Mouse (Mus musculus) embryonic facial prominence, embryonic 13.5 days (tissue): ENCODE measurements around the gene Tcap. TPM values are rescaled to one million over a fixed set of nuclear protein-coding genes. Genes with fewer than 3 reads are reported as not detected.
A peak's percentile ranks its signal among the peaks of the same experiment; 100 is the strongest.

Experiments used
- ATAC-seq: fragments of 200-750 bp; cut with Nextera tagmentation; 2 replicates; pipeline ENCODE4 v1.8.0; 2017; ENCODE audit warnings: low read depth; ENCODE audit not compliant: insufficient number of reproducible peaks, insufficient read depth, low FRiP score, low TSS enrichment
- H3K27ac ChIP-seq: fragments of 300-500 bp; sonication (generic); 2 replicates; pipeline ENCODE4 v1.5.1; 2015; ENCODE audit warnings: moderate library complexity, mild to moderate bottlenecking, inconsistent platforms
- H3K27me3 ChIP-seq: fragments of 300-500 bp; sonication (generic); 2 replicates; pipeline ENCODE4 v1.6.1; 2015; ENCODE audit warnings: mild to moderate bottlenecking, inconsistent platforms
- H3K36me3 ChIP-seq: fragments of 300-500 bp; sonication (generic); 2 replicates; pipeline ENCODE4 v1.6.1; 2015; ENCODE audit warnings: mild to moderate bottlenecking, inconsistent platforms
- H3K4me1 ChIP-seq: fragments of 300-500 bp; sonication (generic); 2 replicates; pipeline ENCODE4 v1.6.1; 2015; ENCODE audit warnings: inconsistent platforms
- H3K4me2 ChIP-seq: fragments of 300-500 bp; sonication (generic); 2 replicates; pipeline ENCODE4 v1.6.1; 2015; ENCODE audit warnings: moderate library complexity, mild to moderate bottlenecking, inconsistent platforms
- H3K4me3 ChIP-seq: fragments of 300-500 bp; sonication (generic); 2 replicates; pipeline ENCODE4 v1.5.1; 2015; ENCODE audit warnings: mild to moderate bottlenecking, inconsistent platforms
- H3K9ac ChIP-seq: fragments of 300-500 bp; sonication (generic); 2 replicates; pipeline ENCODE4 v1.6.1; 2015; ENCODE audit warnings: mild to moderate bottlenecking, inconsistent platforms
- H3K9me3 ChIP-seq: fragments of 300-500 bp; sonication (generic); 2 replicates; pipeline ENCODE4 v1.6.1; 2016; ENCODE audit warnings: inconsistent platforms
- WGBS: fragments of 180-500 bp; shearing (Covaris S2); methylation state at CpG from one replicate; pipeline ENCODE4 v1.1.7; 2015; ENCODE audit warnings: mixed read lengths; 5-methylcytosine and 5-hydroxymethylcytosine counted together
- polyA plus RNA-seq: library from polyadenylated mRNA; unstranded; fragments of >200 nt; fragmentation: Nextera tagmentation; extraction: Ambion mirVana; gene quantifications from 2 replicates; pipeline ENCODE4 v1.2.1, GENCODE M21; 2015

The Tcap gene
- polyA plus RNA-seq, 1 experiment from 2014 or later = 0.89 TPM

DNA sequence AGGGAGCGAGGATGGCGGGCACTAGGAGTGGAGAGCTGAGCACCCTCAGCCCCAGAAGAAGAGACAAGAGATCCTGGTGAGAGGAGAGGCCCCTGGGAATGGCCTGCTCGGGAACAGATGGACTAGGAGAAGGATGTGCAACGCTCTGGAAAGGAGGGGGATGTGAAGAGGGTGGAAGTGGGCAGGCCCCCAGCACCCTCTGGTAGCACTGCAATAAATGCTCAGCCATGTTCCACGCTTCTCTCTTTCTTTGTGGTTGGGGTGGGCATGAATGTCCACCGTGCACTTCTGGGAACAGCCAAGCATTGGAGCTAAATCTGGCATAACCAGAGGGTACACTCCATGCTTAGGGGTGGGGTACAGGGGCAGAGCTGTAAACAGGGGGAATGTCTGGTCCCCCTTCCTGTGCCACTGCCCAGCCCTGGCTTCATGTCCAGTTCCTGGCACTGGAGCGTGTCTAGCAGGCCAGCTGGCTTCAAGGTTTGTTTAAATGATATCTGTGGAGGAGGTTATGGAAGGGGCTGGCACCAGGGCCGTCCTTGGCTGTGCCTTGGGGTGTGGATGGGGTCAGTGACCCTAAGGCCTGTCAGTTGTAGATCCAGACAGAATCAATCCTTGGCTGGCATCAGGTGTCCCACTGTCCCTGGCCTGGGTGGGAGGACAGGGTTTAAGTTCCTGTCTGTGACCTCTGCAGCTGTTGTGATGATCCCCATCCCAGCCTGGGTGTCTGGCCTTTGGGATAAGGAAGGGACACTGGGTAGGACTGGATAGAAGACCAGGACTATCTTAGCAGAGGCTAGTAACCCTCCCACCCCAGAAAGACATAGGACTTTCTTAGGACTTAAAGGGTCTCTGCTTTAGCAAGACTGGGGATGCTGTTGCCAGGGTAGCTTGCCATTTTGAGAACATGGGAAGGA, 1.4 kb downstream of the Tcap start:
- Histone ChIP-seq H3K27ac (no peak overlapping the region), H3K4me2 (no peak overlapping the region), H3K36me3 (peaks cover 13% of the 10 kb centered on the region), H3K4me1 (peaks cover 9% of the 10 kb centered on the region), H3K9me3 (no peaks in the 10 kb centered on the region), H3K4me3 (no peak overlapping the region), H3K27me3 (peaks cover 64% of the 10 kb centered on the region), H3K9ac (no peak overlapping the region)
- 58% methylated on average over 8 of the region's 8 CpGs for WGBS
- ATAC-seq = no peak

DNA sequence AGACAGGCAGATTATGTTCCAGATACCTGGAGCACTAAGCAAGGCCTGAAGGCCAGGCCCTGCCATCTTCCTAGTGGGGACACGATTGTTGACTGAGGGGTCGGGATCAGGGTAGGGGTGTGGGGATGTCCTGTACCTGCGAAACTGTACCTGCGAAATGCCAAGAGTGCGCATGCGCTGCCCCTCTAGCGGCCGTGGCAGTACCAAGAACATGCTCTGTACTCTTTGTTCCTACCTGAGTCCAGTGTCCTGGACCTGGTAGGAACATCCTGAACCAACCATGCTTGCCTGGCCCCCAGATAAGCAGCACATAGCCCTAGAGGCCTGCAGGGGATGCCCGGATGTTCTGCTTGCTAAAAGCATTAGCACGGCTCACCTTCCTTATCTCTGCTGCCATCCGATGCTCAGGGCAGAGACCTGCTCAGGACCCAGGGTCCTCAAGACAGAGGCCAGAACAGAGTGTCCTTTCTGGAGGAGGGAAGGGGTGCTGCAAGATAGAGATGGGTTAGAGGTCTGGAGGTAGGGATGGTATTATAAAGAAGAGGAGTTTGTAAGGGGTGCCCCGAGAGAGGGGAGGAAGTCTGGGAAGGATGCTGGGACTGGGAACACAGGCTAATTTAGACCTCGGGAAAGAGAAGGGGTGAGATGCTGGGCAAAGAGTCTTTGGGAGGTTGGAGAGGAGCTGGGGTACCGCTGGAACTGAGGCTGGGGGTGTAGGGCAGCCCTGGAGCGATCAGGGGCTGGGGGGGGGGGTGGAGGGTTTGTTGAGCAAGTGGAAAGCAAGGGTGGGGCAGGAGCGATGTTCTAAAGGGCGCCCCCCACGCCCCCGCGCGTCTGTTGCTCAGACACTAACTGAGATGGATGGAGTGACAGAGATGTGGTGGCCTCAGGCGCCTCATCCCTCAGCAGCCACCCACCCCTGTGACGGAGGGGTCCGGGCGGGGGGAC, 2.3 kb downstream of the Tcap start, which contains the start of gene Pnmt:
Gene Pnmt, plus strand, starts transcription at position 813 of the 948 bp plus-strand sequence.
- no peak within 1 kb of the TSS for H3K27ac ChIP-seq
- H3K4me1 ChIP-seq = peaks cover 9% of the 10 kb centered on the region
- WGBS = 53% methylated on average over 25 of the region's 25 CpGs
- H3K36me3 ChIP-seq = peaks cover 4% of the 10 kb centered on the region; the same call in 1 of the 2 replicates
- peak within 1 kb of the TSS; percentile 21 for H3K4me3 ChIP-seq
- H3K9ac ChIP-seq = peak within 1 kb of the TSS; percentile 59; the same call in 1 of the 2 replicates
- peaks cover 73% of the 10 kb centered on the region for H3K27me3 ChIP-seq
- peak within 1 kb of the TSS; percentile 36 for H3K4me2 ChIP-seq
- no peaks in the 10 kb centered on the region for H3K9me3 ChIP-seq
- ATAC-seq = no peak

DNA sequence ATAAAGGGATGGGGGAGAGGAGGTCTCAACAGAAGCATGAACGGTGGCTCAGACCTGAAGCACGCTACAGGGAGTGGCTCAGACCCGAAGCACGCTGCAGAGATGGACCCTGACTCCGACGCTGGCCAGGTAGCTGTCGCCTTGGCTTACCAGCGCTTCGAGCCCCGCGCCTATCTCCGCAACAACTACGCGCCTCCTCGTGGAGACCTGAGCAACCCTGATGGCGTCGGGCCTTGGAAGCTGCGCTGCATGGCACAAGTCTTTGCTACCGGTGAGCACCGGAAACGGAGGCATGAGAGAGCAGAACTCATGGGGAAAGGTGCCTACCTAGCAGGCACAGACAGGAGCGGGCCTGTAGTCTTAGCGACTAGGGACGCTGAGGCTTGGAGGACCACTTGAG, 3.0 kb downstream of the Tcap start:
- peaks cover 79% of the 10 kb centered on the region for H3K27me3 ChIP-seq
- no peak overlapping the region for H3K27ac ChIP-seq
- no peak for ATAC-seq
- H3K4me3 ChIP-seq = peak overlapping the region; percentile 21
- H3K4me1 ChIP-seq = peaks cover 9% of the 10 kb centered on the region
- H3K4me2 ChIP-seq = peak overlapping the region; percentile 36
- WGBS = 20% methylated on average over 24 of the region's 24 CpGs
- peak overlapping the region; percentile 59; the same call in 1 of the 2 replicates for H3K9ac ChIP-seq
- 0 out of 2 replicates have a peak, but pooled peaks cover 2% of the 10 kb centered on the region for H3K36me3 ChIP-seq
- H3K9me3 ChIP-seq = no peaks in the 10 kb centered on the region

DNA sequence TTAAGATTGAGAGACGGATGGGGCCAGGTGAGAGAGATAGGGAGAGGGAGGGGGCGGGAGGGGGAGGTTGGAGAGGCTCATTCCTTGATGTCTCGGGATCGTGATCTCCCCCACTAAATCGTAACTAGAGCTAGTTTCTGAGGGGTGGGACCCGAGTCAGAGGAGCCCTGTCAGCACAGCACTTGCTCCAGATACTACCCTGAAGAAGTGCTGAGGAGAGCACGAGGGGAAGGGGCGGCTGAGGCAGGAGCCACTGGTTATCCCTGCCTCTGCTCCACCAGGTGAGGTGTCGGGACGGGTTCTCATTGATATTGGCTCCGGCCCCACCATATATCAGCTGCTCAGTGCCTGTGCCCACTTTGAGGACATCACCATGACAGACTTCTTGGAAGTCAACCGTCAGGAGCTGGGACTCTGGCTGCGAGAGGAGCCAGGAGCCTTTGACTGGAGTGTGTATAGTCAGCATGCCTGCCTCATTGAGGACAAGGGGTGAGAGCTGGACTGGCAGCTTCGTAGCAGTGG, 3.5 kb downstream of the Tcap start:
- Histone ChIP-seq H3K27ac (no peak overlapping the region), H3K4me1 (peaks cover 13% of the 10 kb centered on the region), H3K4me2 (peak overlapping the region; percentile 36; the same call in 1 of the 2 replicates), H3K4me3 (no peak overlapping the region), H3K9ac (no peak overlapping the region), H3K9me3 (no peaks in the 10 kb centered on the region), H3K36me3 (no peaks in the 10 kb centered on the region), H3K27me3 (peaks cover 83% of the 10 kb centered on the region)
- WGBS = 53% methylated on average over 14 of the region's 14 CpGs
- ATAC-seq = no peak

DNA sequence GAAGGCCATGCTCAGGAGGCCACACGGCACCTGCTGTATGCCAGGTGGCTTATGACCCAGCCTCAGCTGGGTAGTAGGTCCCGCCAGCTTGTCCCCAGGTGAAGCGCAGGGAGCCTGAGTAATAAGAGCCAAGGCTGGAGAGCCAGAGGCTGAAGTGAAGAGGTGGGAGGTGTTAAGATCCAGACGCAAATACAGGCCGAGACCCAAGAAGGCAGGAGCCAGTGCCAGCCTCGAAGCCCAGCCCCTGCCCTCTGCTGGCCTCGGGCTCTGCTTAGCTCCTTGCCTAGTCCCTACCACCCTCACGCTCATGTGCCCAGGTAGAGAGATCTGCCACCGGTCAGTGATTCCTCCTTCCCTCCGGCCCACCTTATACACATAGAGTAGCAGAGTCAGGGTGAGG, 4.7 kb downstream of the Tcap start:
- Histone ChIP-seq H3K4me1 (peaks cover 24% of the 10 kb centered on the region), H3K9ac (no peak overlapping the region), H3K4me3 (no peak overlapping the region), H3K27ac (no peak overlapping the region), H3K4me2 (no peak overlapping the region), H3K27me3 (peaks cover 82% of the 10 kb centered on the region), H3K9me3 (no peaks in the 10 kb centered on the region), H3K36me3 (no peaks in the 10 kb centered on the region)
- ATAC-seq = no peak
- WGBS = 66% methylated on average over 10 of the region's 10 CpGs

DNA sequence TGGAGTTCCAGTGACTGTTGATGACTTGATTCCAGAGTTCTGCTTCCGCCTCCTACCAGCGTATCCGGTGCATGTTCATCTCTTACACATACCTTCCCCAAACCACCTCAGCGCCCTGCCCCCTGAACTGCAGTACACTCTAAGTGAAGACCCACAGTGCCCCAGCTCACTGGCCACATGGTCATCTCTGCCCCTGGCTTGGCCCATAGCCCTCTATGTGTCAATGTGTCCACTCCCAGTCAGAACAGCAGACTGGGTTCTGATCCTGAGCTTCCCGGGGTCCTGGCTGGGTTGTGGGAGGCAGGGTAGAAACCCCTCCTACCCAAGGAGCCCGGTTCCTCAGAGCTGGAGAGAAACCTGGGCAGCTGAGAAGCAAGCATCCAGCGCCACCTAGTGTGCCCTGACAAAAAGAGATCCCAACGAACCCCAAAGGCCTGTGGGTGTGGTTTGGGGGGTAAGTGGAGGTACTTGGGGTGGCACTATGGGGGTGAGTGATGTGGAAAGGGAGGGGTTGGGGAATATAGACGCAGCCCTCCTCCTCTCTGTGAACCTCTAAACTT, 5.7 kb downstream of the Tcap start:
- H3K27ac ChIP-seq = no peak overlapping the region
- WGBS = 23% methylated on average over 9 of the region's 9 CpGs
- H3K36me3 ChIP-seq = no peaks in the 10 kb centered on the region
- no peak overlapping the region for H3K4me2 ChIP-seq
- no peaks in the 10 kb centered on the region for H3K9me3 ChIP-seq
- H3K9ac ChIP-seq = no peak overlapping the region
- no peak overlapping the region for H3K4me3 ChIP-seq
- peaks cover 34% of the 10 kb centered on the region for H3K4me1 ChIP-seq
- ATAC-seq = no peak
- peaks cover 74% of the 10 kb centered on the region for H3K27me3 ChIP-seq

DNA sequence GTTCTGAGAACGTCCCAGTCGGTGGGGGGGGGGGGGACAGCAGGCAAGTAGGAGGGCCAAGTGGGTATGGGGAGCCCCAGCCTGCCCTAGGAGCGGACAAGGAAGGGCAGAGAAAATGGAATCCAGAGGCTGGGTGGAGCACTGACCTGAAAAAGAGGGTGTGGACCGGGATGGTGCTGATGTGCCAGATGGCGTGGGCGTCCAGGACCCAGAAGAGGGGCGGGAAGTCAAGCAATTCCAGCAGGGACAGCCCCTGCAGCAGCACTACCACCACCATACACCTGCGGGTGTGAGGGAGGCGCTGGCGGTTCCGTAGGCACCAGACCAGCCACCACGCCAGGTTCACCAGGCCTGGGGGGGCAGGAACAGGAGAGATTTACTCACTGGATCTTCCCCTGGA, 6.5 kb downstream of the Tcap start:
- no peak overlapping the region for H3K27ac ChIP-seq
- peaks cover 65% of the 10 kb centered on the region for H3K27me3 ChIP-seq
- H3K9me3 ChIP-seq = no peaks in the 10 kb centered on the region
- H3K4me1 ChIP-seq = peaks cover 42% of the 10 kb centered on the region
- H3K36me3 ChIP-seq = no peaks in the 10 kb centered on the region
- no peak for ATAC-seq
- H3K4me2 ChIP-seq = no peak overlapping the region
- 75% methylated on average over 12 of the region's 12 CpGs for WGBS
- no peak overlapping the region for H3K9ac ChIP-seq
- H3K4me3 ChIP-seq = no peak overlapping the region

DNA sequence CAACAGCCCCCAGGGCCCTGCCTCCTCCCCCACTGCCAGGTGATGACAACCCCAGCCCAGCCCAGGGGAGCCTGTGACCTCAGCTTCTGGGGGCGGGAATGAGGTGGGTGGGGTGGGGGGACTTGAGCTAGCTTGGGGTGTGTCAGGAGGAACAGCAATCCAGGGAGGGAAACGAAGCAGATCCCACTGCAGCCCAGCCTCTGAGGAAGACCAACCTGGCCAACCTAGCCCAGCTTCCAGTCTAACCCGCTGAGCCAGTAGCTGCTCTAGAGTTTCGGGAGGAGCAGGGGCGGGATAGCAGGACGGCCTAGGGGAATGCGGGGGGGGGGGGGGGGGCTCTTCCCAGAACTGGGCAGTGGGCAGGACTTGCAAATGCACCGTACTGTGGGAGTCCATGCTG, 8.4 kb downstream of the Tcap start:
- H3K36me3 ChIP-seq = no peaks in the 10 kb centered on the region
- H3K27ac ChIP-seq = peak overlapping the region; percentile 75
- peak overlapping the region; percentile 22; the same call in 1 of the 2 replicates for H3K4me2 ChIP-seq
- peaks cover 46% of the 10 kb centered on the region for H3K27me3 ChIP-seq
- peaks cover 37% of the 10 kb centered on the region for H3K4me1 ChIP-seq
- no peak overlapping the region for H3K9ac ChIP-seq
- H3K4me3 ChIP-seq = no peak overlapping the region
- no peaks in the 10 kb centered on the region for H3K9me3 ChIP-seq
- no peak for ATAC-seq
- 9% methylated on average over 8 of the region's 8 CpGs for WGBS

- Histone ChIP-seq H3K36me3 (peaks cover 5% of the 10 kb centered on the region), H3K27ac (peak overlapping the region; percentile 75), H3K27me3 (peaks cover 40% of the 10 kb centered on the region), H3K9me3 (no peaks in the 10 kb centered on the region), H3K4me3 (no peak overlapping the region), H3K4me1 (peaks cover 37% of the 10 kb centered on the region), H3K9ac (peak overlapping the region; percentile 36; the same call in 1 of the 2 replicates), H3K4me2 (peak overlapping the region; percentile 22)
- WGBS = 42% methylated on average over 4 of the region's 4 CpGs
- no peak for ATAC-seq
Observed at GRCm38 (mm10) chr11:98392645-98393044, 9.0 kb downstream of the Tcap start.

DNA sequence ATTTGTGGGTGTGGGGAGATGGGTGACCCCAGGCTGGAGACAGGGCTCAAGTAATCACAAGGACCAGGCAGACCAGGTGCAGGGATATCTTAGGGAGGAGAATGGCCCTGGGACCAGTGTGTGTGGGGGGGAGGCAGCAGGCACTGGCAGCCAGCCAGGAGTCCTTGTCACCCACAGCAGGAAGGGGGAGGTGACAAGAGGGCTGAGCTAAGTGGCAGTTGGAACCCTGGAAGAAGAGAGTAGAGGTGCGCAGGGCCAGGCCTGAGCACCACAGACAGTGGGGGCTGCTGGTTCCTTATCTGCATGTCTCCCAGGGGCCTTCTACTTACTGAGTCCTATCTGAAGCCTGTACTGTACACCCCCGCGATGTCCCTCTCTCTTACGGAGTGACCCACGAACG, 9.7 kb downstream of the Tcap start:
- Histone ChIP-seq H3K27ac (no peak overlapping the region), H3K4me2 (no peak overlapping the region), H3K4me1 (peaks cover 37% of the 10 kb centered on the region), H3K9ac (peak overlapping the region; percentile 36; the same call in 1 of the 2 replicates), H3K36me3 (peaks cover 8% of the 10 kb centered on the region), H3K27me3 (peaks cover 34% of the 10 kb centered on the region), H3K9me3 (no peaks in the 10 kb centered on the region), H3K4me3 (no peak overlapping the region)
- ATAC-seq = no peak
- WGBS = 72% methylated on average over 6 of the region's 6 CpGs

- Histone ChIP-seq H3K4me2 (no peak overlapping the region), H3K9ac (no peak overlapping the region), H3K27me3 (peaks cover 24% of the 10 kb centered on the region), H3K4me1 (peaks cover 34% of the 10 kb centered on the region), H3K27ac (0 out of 2 replicates have a peak overlapping the region, but pooled peaks have one; percentile 12), H3K36me3 (peaks cover 8% of the 10 kb centered on the region), H3K4me3 (no peak overlapping the region), H3K9me3 (no peaks in the 10 kb centered on the region)
- no peak for ATAC-seq
- WGBS = 37% methylated on average over 6 of the region's 6 CpGs
Observed at GRCm38 (mm10) chr11:98394301-98394700, 10.7 kb downstream of the Tcap start.
